Mouse (Mus musculus) embryo, embryonic 10 days (tissue): ENCODE measurements around the gene Bag6.

Source experiments
- DNase-seq: peaks from one replicate; pipeline ENCODE4 v3.0.0-alpha.2; 2015; ENCODE audit warnings: low spot score

Bag6 gene

DNA sequence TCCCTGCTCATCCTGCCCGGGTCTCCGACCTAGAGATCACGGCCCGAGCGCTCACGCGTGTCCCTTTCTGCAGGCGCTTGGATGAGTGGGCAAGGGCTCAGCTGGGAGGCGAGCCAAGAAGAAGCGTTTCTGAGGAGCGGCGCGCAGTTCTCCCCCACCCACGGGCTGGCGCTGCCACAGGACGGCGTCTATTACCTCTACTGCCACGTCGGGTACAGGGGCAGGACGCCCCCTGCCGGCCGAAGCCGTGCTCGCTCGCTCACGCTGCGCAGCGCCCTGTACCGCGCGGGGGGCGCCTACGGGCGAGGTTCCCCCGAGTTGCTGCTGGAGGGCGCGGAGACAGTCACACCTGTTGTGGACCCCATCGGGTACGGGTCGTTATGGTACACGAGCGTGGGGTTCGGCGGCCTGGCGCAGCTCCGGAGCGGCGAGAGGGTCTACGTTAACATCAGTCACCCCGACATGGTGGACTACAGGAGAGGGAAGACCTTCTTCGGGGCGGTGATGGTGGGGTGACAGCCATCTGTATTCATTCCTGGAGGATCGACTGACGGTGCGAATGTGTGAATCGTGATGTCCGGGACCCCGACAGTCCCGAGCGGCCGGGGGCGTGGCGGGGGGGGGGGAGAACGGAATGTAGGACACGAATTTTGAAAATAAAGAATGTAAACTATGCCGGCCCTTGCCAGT is 60.8 kb downstream of the Bag6 start:
- peak; percentile 86 for DNase-seq

DNA sequence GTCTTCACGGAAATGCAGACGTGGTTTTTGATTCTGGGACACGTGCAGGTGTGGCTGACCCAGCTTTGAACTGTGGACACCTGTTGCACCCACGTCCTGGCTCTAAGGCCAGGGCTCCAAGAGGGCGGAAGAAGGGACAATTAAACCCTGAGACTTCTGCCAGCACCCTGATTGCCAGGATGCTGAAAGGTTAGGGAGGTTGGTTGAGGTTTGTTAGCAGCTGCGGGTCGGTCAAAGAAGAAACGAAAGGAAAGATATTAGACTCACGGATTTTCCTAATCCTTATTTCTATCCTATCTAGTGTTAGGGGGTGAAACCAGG is 61.3 kb downstream of the Bag6 start:
- DNase-seq, result no peak
